Mouse (Mus musculus) forebrain, embryonic 16.5 days (tissue): ENCODE results near the gene Rexo2. TPM values are rescaled to one million over a fixed set of nuclear protein-coding genes. Genes with fewer than 3 reads are reported as not detected.
"Not testable (repeated sequence)": the region's sequence is repeated elsewhere in the genome, so short reads cannot be mapped to it uniquely, and the experiment has no call there.

Experiments used
- ATAC-seq: fragments of 200-750 bp; cut with Nextera tagmentation; 2 replicates; pipeline ENCODE4 v1.8.0; 2017; ENCODE audit warnings: mild to moderate bottlenecking, moderate library complexity
- H3K27ac ChIP-seq: fragments of 300-500 bp; sonication (generic); 2 replicates; pipeline ENCODE4 v1.5.1; 2014; ENCODE audit warnings: low read length, control low read depth
- H3K27me3 ChIP-seq: fragments of 300-500 bp; sonication (generic); replicated peaks from 2 replicates; pipeline ENCODE4 v1.6.1; 2014; ENCODE audit warnings: low read length; ENCODE audit not compliant: control insufficient read depth, insufficient read depth
- H3K36me3 ChIP-seq: fragments of 300-500 bp; sonication (generic); 2 replicates; pipeline ENCODE4 v1.6.1; 2014; ENCODE audit not compliant: control insufficient read depth, insufficient read depth
- H3K4me1 ChIP-seq: fragments of 300-500 bp; sonication (generic); replicated peaks from 2 replicates; pipeline ENCODE4 v1.6.1; 2014; ENCODE audit warnings: low read length; ENCODE audit not compliant: control insufficient read depth, insufficient read depth
- H3K4me2 ChIP-seq: fragments of 300-500 bp; sonication (generic); 2 replicates; pipeline ENCODE4 v1.6.1; 2014; ENCODE audit warnings: mild to moderate bottlenecking, low read length, control low read depth
- H3K4me3 ChIP-seq: fragments of 300-500 bp; sonication (generic); replicated peaks from 2 replicates; pipeline ENCODE4 v1.5.1; 2014; ENCODE audit warnings: mild to moderate bottlenecking, low read length, control low read depth
- H3K9ac ChIP-seq: fragments of 300-500 bp; sonication (generic); replicated peaks from 2 replicates; pipeline ENCODE4 v1.6.1; 2014; ENCODE audit warnings: low read depth, low read length, control low read depth
- H3K9me3 ChIP-seq: fragments of 300-500 bp; sonication (generic); 2 replicates; pipeline ENCODE4 v1.6.1; 2016; ENCODE audit warnings: low read length; ENCODE audit not compliant: control insufficient read depth
- WGBS: fragments of 180-500 bp; shearing (Covaris S2); extraction: QIAGEN DNeasy Blood & Tissue Kit; methylation state at CpG from one replicate; pipeline ENCODE4 v1.1.7; 2014; 5-methylcytosine and 5-hydroxymethylcytosine counted together
- polyA plus RNA-seq: library from polyadenylated mRNA; unstranded; fragments of >200 nt; fragmentation: Nextera tagmentation; extraction: Ambion mirVana; gene quantifications from 2 replicates; pipeline ENCODE4 v1.2.1, GENCODE M21; 2015

The Rexo2 gene
- polyA plus RNA-seq, 1 experiment from 2014 or later, result 117 TPM

- no peak overlapping the region for H3K4me2 ChIP-seq
- H3K9ac ChIP-seq, result no peak overlapping the region
- peaks cover 2% of the 10 kb centered on the region; the same call in 1 of the 2 replicates for H3K27me3 ChIP-seq
- H3K36me3 ChIP-seq, result 0 out of 2 replicates have a peak, but pooled peaks cover 4% of the 10 kb centered on the region
- no peaks in the 10 kb centered on the region for H3K9me3 ChIP-seq
- no peak overlapping the region for H3K4me3 ChIP-seq
- no peak for ATAC-seq
- peaks cover 10% of the 10 kb centered on the region for H3K4me1 ChIP-seq
- WGBS, result 91% methylated on average over 10 of the region's 10 CpGs
- H3K27ac ChIP-seq, result no peak overlapping the region
Observed at GRCm38 (mm10) chr9:48476236-48477165, 3.9 kb downstream of the Rexo2 start.

DNA sequence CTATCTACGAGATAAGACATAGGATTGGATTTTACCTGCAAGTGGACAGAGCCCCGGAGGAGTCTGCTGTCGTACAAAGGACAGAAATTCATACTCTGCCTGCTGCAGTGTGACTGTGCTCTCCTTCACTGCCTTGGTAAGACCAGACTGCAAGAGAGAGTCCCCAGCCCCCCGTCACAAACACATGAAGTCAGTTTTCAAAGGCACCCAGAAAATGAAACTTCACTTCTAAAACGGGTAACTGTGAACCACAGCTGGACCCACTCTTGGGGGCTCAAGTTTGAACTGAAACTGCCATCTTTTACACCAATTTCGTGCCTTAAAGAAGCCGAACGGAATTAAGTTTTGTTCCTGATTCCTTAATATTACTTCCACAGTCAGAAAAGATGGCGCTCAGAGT, 6.1 kb downstream of the Rexo2 start:
- no peak overlapping the region for H3K27ac ChIP-seq
- no peaks in the 10 kb centered on the region for H3K27me3 ChIP-seq
- H3K4me3 ChIP-seq, result no peak overlapping the region
- no peak for ATAC-seq
- no peaks in the 10 kb centered on the region for H3K4me1 ChIP-seq
- H3K9ac ChIP-seq, result no peak overlapping the region
- WGBS, result 94% methylated on average over 9 of the region's 9 CpGs
- no peaks in the 10 kb centered on the region for H3K9me3 ChIP-seq
- H3K4me2 ChIP-seq, result no peak overlapping the region
- H3K36me3 ChIP-seq, result peaks cover 4% of the 10 kb centered on the region; the same call in 1 of the 2 replicates

- Histone ChIP-seq H3K27me3 (no peaks in the 10 kb centered on the region), H3K9me3 (no peaks in the 10 kb centered on the region), H3K36me3 (peaks cover 4% of the 10 kb centered on the region; the same call in 1 of the 2 replicates), H3K4me1 (no peaks in the 10 kb centered on the region), H3K4me3 (no peak overlapping the region), H3K9ac (no peak overlapping the region), H3K4me2 (no peak overlapping the region), H3K27ac (no peak overlapping the region)
- 91% methylated on average over 12 of the region's 12 CpGs for WGBS
- no peak for ATAC-seq
Observed at GRCm38 (mm10) chr9:48473131-48473530, 7.3 kb downstream of the Rexo2 start.

- H3K27ac ChIP-seq, result no peak overlapping the region
- no peaks in the 10 kb centered on the region for H3K9me3 ChIP-seq
- no peaks in the 10 kb centered on the region for H3K27me3 ChIP-seq
- H3K4me2 ChIP-seq, result no peak overlapping the region
- WGBS, result 69% methylated on average over 15 of the region's 15 CpGs
- no peak overlapping the region for H3K9ac ChIP-seq
- H3K4me3 ChIP-seq, result no peak overlapping the region
- H3K4me1 ChIP-seq, result no peaks in the 10 kb centered on the region
- peaks cover 4% of the 10 kb centered on the region; the same call in 1 of the 2 replicates for H3K36me3 ChIP-seq
- ATAC-seq, result no peak
Observed at GRCm38 (mm10) chr9:48472441-48473025, 7.9 kb downstream of the Rexo2 start.

- H3K36me3 ChIP-seq, H3K4me3 ChIP-seq, H3K9me3 ChIP-seq, H3K27me3 ChIP-seq, H3K27ac ChIP-seq, H3K9ac ChIP-seq, ATAC-seq, H3K4me1 ChIP-seq, H3K4me2 ChIP-seq: not testable (repeated sequence)
- WGBS, result 96% methylated on average over 5 of the region's 5 CpGs
Observed at GRCm38 (mm10) chr9:48467471-48467870, 13.0 kb downstream of the Rexo2 start.

GRCm38 (mm10) chr9:48466804-48467203, 13.6 kb downstream of the Rexo2 start:
- 57% methylated on average over 3 of the region's 3 CpGs for WGBS
- ATAC-seq, result no peak
- no peaks in the 10 kb centered on the region for H3K4me1 ChIP-seq
- H3K27ac ChIP-seq, result no peak overlapping the region
- H3K4me3 ChIP-seq, result no peak overlapping the region
- no peak overlapping the region for H3K4me2 ChIP-seq
- H3K9ac ChIP-seq, result no peak overlapping the region
- H3K27me3 ChIP-seq, result no peaks in the 10 kb centered on the region
- H3K9me3 ChIP-seq, result 0 out of 2 replicates have a peak, but pooled peaks cover 2% of the 10 kb centered on the region
- no peaks in the 10 kb centered on the region; the same call in 1 of the 2 replicates for H3K36me3 ChIP-seq

DNA sequence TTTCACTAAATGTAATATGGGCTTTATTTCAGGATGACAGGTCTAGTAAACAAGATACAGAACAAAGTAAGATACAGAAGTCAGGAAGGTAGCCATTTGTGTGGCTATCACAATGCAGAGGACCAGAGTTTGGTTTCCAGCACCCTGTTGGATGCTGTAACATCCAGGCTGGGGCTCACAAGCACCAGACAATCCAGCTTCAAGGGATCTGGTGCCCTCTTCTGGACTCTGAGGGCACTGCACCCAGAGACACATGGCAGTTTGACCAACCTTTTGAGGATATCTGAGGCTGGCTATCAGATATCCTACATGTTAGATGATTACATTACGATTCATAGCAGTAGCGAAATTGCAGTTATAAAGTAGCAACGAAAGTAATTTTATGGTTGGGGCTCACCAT, 14.8 kb downstream of the Rexo2 start:
- H3K9me3 ChIP-seq, result 0 out of 2 replicates have a peak, but pooled peaks cover 2% of the 10 kb centered on the region
- 100% methylated on average over 3 of the region's 3 CpGs for WGBS
- no peak for ATAC-seq
- H3K27ac ChIP-seq, result no peak overlapping the region
- no peaks in the 10 kb centered on the region for H3K4me1 ChIP-seq
- H3K9ac ChIP-seq, result no peak overlapping the region
- H3K4me3 ChIP-seq, result no peak overlapping the region
- H3K27me3 ChIP-seq, result no peaks in the 10 kb centered on the region
- H3K36me3 ChIP-seq, result no peaks in the 10 kb centered on the region; the same call in 1 of the 2 replicates
- no peak overlapping the region for H3K4me2 ChIP-seq

GRCm38 (mm10) chr9:48461545-48461944, 18.9 kb downstream of the Rexo2 start:
- WGBS, result 96% methylated on average over 3 of the region's 3 CpGs
- no peak for ATAC-seq
- no peak overlapping the region for H3K9ac ChIP-seq

GRCm38 (mm10) chr9:48460720-48461119, 19.7 kb downstream of the Rexo2 start:
- Histone ChIP-seq H3K9me3 (0 out of 2 replicates have a peak, but pooled peaks cover 2% of the 10 kb centered on the region), H3K27me3 (no peaks in the 10 kb centered on the region), H3K4me3 (no peak overlapping the region), H3K4me2 (no peak overlapping the region), H3K36me3 (no peaks in the 10 kb centered on the region), H3K9ac (no peak overlapping the region), H3K27ac (no peak overlapping the region), H3K4me1 (no peaks in the 10 kb centered on the region)
- no peak for ATAC-seq
- WGBS, result 95% methylated on average over 8 of the region's 8 CpGs

More at GRCm38 (mm10) chr9:48461545-48461944, 18.9 kb downstream of the Rexo2 start:
- H3K4me1 ChIP-seq, result no peaks in the 10 kb centered on the region
- no peaks in the 10 kb centered on the region for H3K36me3 ChIP-seq
- H3K4me3 ChIP-seq, result no peak overlapping the region
- H3K27me3 ChIP-seq, result no peaks in the 10 kb centered on the region
- H3K4me2 ChIP-seq, result no peak overlapping the region
- H3K9me3 ChIP-seq, result 0 out of 2 replicates have a peak, but pooled peaks cover 2% of the 10 kb centered on the region
- H3K27ac ChIP-seq, result no peak overlapping the region
